Mouse (Mus musculus): ENCODE measurements around the gene Sytl2.

The Sytl2 gene

DNA sequence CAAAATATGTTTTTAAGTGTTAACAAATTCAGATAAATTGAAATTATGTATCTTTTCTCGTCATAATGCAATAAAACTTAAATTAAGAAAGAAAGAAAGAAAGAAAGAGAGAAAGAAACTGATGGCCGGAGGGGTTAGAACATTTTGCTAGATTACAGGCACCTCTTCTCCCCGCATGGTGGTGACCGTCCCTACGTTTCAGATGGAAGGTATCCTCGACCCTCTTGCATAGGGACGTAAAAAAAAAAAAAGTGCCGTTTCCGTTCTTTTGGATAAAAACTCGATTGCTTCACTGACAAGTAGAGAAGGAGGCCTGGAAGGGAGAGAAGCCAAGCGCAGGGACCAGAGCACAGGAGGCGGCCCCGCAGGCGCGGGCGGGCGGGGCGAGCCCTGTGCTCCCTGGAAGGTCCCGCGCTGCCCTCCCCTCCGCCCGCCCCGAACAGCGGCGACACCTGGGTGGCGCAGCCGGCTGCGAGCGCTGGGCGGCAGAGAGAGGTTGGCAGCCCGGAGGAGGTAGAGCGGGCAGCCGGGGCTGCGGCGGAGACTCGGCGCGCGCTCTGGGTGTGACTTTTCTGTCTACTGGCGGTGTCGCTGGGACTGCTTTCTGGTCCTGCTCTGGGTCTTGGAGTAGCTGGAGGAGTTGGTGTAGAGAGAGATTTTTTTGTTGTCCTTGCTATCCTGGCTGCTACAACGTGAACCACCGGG, at the start of gene Sytl2:
Gene Sytl2 (plus strand): TSS at position 311 of the 705 bp plus-strand sequence.
- DNase-seq: peak; percentile 64 to 71

DNA sequence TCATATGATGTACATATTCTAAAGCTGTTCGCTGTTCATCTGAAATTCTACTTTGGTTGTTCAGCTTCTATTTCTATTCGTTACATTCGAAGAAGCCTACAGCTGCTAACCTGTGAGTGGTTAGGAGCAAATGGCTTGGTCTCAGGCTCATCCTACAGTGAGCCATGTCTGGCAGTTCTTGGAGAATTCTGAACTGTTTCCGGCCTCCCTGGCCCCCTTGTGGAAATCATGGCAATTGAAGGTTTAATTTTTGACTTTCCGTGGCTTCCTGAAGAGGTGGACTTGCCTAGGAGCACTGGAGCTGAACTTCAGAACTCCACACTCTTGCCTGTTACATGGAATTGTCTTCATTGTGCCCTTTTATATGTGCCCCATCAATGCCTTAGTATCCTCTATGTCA, 49.1 kb upstream of the Sytl2 start:
- DNase-seq: no peak

DNA sequence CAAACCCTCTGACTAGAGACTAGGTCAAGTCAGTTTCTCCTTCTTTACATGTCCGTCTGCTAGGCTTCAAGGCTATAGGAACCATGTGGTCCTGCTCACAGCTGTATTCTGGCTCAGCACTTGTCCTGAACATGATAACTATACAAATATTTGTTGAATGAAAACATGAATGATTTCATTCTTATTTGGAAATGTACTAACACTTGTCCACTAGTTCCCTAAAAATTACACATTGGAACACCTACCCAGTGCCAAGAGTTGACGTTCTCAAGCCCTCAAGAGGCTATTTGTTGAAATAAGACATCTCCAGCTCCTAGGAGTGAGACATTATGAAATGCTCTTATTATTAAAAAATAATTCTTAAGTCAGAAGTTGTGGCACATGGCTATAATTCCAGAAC, 43.4 kb upstream of the Sytl2 start:
- no peak for DNase-seq

DNA sequence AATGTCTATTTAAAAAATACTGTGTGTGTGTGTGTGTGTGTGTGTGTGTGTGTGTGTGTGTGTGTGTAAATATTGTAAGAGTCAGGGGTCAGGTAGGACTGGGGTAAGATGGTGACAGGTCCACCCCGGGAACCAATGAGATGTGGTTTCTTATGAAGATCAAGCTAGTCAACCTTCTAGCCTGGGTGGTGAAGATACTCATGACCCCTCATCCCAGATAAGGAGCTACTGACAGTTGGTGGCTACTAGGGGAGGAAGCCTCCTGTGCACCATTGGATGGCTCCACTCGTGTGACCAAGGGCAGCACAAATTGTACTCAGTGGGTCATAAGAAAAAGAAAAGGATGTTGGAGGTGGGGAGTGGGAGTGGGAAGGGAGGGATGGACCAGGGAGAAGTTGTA, 42.2 kb upstream of the Sytl2 start:
- no peak for DNase-seq

DNA sequence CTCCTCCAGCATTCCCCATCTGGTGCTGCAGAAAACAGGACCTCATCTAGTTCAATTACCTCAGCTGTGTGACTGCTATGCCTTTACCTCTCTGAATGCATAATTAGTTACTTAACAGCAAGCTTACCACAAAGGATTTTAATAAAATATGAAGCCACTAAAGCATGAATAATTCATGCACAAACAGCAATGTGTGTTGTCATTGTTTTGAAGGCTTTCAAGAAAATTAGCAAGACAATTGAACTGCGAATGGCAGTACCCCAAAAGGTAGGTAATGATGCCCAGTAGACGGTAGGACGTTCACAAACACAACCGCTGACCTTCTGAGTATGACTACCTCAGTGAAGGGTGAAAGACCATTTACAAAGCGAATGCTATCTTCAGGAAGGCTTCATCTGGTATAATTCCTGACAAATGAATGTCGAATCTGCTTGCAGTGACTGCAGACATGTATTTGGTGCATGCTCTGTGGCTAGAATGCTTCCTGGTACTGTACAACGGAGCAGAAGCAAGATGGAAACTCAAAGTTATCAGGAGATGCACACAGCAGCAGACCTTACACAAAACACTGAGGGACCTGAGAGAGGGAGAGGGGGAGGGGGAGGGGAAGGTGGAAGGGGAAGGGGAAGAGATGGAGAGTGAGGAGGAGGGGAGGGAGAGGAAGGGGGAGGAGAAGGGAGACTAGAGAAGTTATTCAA, 40.0 kb upstream of the Sytl2 start:
- no peak for DNase-seq

- peak; percentile 80 to 82 for DNase-seq
These were observed 36.6 kb upstream of the Sytl2 start, which contains the start of gene Ccdc83 for GRCm38 (mm10) chr7:90265289-90265970. Ccdc83 (minus strand) TSS chr7:90265777.

DNA sequence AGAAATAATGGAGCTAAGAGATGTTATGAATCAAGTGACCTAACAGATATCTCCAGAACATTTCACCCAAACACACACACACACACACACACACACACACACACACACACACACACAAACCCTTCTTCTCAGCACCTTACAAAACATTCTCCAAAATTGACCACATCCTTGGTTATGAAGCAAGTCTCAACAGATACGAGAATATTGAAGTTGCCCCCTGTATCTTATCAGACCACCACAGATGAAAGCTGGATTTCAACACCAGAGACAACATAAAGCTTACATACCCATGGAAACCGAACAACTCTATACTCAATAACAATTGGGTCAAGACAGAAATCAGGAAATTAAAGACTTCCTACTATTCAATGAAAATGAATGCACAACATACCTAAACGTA, 31.9 kb upstream of the Sytl2 start:
- no peak for DNase-seq

DNA sequence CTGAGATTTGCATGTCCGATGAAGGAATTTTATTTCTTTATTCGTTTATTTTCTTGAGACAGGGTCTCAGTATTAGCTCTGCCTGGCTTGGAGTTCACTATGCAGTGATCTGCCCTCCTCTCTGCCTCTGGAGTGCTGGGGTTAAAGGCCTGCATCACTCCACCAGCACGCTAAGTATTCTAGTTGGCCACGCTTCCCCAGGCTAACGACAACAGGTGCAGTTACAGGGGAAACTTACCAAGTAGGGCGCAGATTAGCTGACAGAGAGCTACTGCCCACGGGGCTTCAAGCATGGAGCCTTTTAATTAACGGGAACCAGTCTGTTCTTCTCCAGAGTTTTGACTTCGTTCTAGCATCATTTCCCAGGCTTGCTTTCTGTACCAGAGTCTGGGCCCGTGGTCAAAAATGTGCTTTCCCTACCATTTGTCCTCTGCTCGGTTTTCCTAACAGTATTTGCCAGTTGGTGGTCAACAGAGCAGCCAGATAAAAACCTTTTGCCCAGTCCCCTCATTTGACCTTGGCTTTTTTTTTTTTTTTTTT, 27.4 kb upstream of the Sytl2 start:
- DNase-seq: no peak

GRCm38 (mm10) chr7:90277246-90277645, 24.8 kb upstream of the Sytl2 start:
- no peak for DNase-seq

DNA sequence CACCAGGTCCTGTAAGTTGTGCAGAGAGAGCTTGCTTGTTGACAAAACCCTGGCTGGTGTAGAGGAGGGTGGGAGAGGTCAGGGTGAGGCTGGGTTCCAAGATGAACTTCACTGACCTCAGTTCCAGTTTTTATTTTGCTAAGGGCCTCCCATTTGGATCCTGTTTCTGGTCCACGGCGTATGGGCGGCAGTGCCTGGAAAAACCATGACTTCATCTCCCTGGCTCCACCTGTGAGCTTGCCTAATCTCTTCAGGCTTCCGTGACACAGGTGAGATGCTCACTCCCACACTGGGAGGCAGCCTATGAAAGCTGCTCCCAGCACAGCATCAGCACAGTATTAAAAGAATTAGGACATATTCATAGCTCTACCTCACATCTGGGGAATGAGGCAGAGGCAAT, 24.3 kb upstream of the Sytl2 start:
- no peak for DNase-seq

DNA sequence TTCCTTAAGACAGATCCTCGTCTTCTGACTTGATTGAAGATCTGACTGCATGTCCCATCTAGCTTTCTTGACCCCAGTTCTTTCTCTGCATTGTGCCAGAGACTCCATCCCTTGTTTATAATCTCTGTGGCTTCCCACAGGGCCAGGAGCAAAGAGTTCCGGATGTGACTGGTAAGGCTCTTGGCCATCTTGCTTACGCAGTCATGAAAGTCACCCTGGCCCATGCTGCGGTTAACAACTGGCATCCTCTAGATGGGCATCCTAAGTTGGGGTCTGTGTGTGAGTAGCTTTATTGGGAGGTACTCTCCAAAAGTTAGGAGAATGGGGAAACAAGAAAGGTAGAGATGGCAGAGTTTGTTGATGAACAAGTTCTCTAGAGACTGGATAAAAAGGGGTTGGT, 22.9 kb upstream of the Sytl2 start:
- DNase-seq: no peak

DNA sequence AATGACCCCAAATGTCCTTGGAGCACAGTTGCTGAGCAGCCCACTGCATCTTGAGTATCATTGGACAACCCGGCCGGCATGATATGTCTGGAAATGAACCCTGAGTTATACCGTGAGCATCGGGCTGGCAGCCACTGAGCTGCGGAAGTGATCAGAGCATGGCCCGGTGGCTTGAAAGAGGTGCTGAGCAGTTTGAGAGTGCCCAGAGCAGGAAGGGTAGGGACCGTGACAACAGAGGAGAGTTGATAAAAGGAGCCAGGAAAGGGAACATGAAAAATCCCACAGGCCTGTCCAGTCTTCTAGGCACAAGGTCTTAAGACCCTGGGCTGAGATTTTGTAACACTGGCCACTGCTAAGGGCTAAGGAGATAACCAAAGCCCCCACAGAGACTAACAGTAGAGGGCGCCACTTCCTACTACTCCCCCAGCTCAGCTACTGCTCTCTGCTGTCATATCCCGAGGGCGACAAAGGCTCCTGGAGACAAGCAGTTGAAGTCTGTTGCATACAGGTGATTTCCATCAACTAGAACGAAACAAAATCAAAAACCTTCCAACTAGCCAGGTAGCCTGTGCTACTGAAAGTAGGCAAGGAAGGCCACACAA, 21.7 kb upstream of the Sytl2 start:
- DNase-seq: peak; percentile 54 to 59

GRCm38 (mm10) chr7:90280878-90281277, 21.2 kb upstream of the Sytl2 start:
- DNase-seq: no peak

DNA sequence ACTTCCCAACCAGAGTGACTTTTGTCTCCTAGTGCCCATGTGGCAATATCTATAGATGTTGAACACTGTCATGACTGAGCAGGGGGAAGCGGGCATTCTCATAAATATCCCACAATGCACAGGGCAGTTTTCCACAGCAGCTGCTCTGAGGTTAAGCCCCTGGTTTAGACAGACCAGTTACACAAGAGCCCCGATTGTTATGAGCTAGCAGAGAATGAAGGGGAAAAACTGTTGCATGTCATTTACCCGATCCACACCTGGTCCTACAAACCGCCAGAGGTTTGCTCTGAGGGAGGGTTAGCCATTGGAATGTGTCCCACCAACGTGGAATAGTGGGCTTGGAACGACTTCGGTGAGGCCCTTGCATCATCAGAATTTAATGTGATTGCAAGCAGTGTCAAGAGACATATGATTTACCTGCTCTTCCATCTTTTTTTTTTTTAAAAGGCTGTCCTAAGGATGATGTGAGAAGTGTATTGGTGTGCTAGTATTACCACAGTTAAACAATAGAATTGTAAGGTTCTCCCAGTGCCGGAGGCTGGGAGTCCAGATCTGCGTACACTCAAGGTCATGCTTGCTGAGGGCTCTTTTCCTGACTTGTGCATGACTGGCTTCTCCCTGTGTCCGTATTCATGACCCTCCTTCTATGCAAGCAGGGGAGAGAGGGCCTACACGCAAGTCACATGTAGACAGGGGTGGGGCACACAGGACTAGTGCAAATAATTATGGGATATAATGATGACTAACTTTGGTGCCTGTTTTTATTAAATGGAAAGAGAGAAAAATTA, 20.1 kb upstream of the Sytl2 start:
- DNase-seq: no peak

DNA sequence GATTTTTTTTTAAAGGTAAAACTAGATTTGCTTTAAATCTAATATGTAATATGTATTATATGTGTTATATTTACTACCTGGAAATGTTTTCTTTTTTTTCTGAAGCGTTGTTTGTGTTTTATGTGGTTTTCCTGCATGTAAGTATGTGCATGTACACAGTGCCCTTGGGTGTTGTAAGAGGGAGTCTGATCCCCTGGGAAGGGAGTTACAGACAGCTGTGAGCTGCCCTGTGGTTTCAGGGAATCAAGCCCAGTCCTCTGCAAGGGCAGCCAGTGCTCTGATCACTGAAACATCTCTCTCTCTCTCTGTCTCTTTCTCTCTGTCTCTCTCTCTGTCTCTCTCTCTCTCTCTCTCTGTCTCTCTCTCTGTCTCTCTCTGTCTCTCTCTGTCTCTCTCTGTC, 19.3 kb upstream of the Sytl2 start:
- no peak for DNase-seq

DNA sequence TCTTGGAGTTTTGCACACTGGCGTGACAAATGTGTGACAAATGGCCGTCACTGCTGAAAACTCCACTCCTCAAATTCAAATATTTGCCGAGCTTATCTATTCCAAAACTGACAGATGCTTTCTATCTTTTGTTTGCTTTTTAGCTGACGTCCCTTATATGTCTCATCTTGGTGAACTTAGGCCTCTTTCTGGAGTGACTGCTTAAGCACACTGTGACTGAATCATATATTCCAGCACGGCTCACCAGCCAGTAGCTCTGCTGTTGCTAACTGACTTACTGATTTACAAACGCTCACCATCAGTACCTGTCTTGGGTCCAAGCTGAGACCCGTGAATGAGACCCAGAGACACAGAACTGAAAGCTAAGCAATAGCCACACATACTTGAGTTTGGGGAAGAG, 17.3 kb upstream of the Sytl2 start:
- no peak for DNase-seq

DNA sequence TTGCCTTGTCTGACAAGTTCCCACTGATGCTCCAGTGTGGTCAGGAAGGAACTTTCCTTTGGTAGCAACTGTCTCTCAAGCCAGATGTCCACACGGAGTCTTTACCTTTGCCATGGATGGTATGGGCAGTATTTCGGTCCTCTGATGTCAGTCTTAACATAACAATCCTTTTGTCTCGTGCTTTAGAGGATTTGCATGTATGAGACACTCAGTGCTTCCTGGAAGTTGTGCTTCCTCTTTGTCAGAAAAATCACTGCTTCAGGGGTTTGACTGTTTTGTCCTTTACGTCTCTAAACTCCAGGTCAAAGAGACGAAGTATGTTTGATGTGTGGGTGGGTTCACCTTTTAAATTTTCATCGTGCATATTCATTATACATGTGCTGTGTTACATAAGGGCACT, 10.2 kb upstream of the Sytl2 start:
- DNase-seq: peak; percentile 6 to 15

GRCm38 (mm10) chr7:90302647-90303552, 848 bp downstream of the Sytl2 start:
- peak; percentile 13 for DNase-seq

- DNase-seq: no peak
These were observed 4.0 kb downstream of the Sytl2 start for GRCm38 (mm10) chr7:90306079-90306478.

DNA sequence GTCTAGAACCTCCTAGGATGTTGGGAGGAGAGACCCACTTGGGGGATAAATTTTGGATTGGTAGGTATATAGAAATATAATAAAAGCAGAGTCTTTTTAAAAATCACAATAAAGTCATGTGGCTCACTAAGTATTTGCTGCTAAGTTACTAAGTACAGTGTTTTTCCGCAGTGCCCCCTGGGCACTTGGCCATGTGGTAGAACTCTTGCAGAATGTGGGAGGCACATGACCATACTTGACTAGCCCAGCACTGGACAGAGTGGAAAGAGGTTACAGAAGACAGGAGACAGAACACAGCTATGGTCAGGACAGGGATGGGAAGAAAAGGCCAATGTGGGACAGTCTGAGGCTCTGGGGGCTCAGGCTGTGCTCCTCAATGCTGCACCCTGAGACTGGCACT, 4.9 kb downstream of the Sytl2 start:
- no peak for DNase-seq

DNA sequence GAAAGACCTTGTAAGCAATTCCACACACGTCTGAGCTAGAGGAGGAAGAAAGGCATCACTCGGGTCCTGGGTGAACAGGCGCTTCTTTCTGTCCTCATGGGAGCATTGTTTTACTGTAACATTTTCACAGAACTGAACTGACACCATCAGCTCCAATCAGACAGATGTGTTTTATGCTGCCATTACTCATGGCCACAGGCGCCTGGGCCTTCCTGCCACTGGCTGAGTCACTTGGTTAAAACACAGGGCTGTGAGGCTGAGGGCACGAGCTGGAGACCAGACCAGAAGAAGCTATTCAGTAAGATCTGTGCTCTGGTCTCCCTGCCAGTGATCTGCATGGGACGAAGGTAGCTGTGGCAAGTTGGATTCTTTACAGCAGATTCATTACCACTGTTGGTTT, 6.0 kb downstream of the Sytl2 start:
- DNase-seq: no peak
